Mouse (Mus musculus): ENCODE data around the gene Epb41l3. TPM values are rescaled to one million over a fixed set of nuclear protein-coding genes. Genes with fewer than 3 reads are reported as not detected.

Epb41l3 gene
- polyA plus RNA-seq, 1 experiment from 2014 or later: 91.8 TPM

GRCm38 (mm10) chr17:69076747-69077543 is 1.5 kb downstream of the Epb41l3 start:
- Histone ChIP-seq H3K4me3 (peak overlapping the region; percentile 67), H3K36me3 (no peaks in the 10 kb centered on the region), H3K4me1 (replicated peaks) (peaks cover 18% of the 10 kb centered on the region), H3K9me3 (no peaks in the 10 kb centered on the region), H3K4me2 (peak overlapping the region; percentile 94), H3K9ac (peak overlapping the region; percentile 62), H3K27ac (replicated peaks) (no peak overlapping the region), H3K27me3 (0 out of 2 replicates have a peak, but pooled peaks cover 11% of the 10 kb centered on the region)
- WGBS: 1% methylated on average over 25 of the region's 25 CpGs
- 0 out of 2 replicates have a peak, but pooled peaks have one; percentile 4 for ATAC-seq (ENCODE audit: low FRiP score, low read depth)

- peak overlapping the region; percentile 26 for H3K9ac ChIP-seq
- 0 out of 2 replicates have a peak, but pooled peaks cover 11% of the 10 kb centered on the region for H3K27me3 ChIP-seq
Measured at GRCm38 (mm10) chr17:69077544-69077920, 2.0 kb downstream of the Epb41l3 start.

GRCm38 (mm10) chr17:69082316-69082715 is 6.8 kb downstream of the Epb41l3 start:
- H3K27me3 ChIP-seq: 0 out of 2 replicates have a peak, but pooled peaks cover 11% of the 10 kb centered on the region
- no peaks in the 10 kb centered on the region for H3K9me3 ChIP-seq
- no peak overlapping the region for H3K9ac ChIP-seq
- H3K36me3 ChIP-seq: no peaks in the 10 kb centered on the region
- WGBS: 80% methylated on average over 7 of the region's 7 CpGs
- H3K4me2 ChIP-seq: no peak overlapping the region
- ATAC-seq (ENCODE audit: low FRiP score, low read depth): no peak
- H3K4me3 ChIP-seq: no peak overlapping the region
- H3K27ac ChIP-seq (replicated peaks): no peak overlapping the region
- peaks cover 3% of the 10 kb centered on the region for H3K4me1 ChIP-seq (replicated peaks)

More at GRCm38 (mm10) chr17:69077544-69077920, 2.0 kb downstream of the Epb41l3 start:
- H3K27ac ChIP-seq (replicated peaks): no peak overlapping the region
- H3K4me3 ChIP-seq: peak overlapping the region; percentile 67
- H3K36me3 ChIP-seq: no peaks in the 10 kb centered on the region
- ATAC-seq (ENCODE audit: low FRiP score, low read depth): no peak
- H3K9me3 ChIP-seq: no peaks in the 10 kb centered on the region
- peaks cover 18% of the 10 kb centered on the region for H3K4me1 ChIP-seq (replicated peaks)
- WGBS: 9% methylated on average over 11 of the region's 11 CpGs
- peak overlapping the region; percentile 94 for H3K4me2 ChIP-seq

- 90% methylated on average over 3 of the region's 3 CpGs for WGBS
- no peak overlapping the region for H3K4me3 ChIP-seq
Measured at GRCm38 (mm10) chr17:69091618-69092017, 16.1 kb downstream of the Epb41l3 start.

GRCm38 (mm10) chr17:69097068-69097467 is 21.6 kb downstream of the Epb41l3 start:
- no peak overlapping the region for H3K9ac ChIP-seq
- no peak for ATAC-seq (ENCODE audit: low FRiP score, low read depth)
- no peaks in the 10 kb centered on the region for H3K9me3 ChIP-seq
- no peak overlapping the region for H3K27ac ChIP-seq (replicated peaks)
- WGBS: 93% methylated on average over 4 of the region's 4 CpGs
- no peaks in the 10 kb centered on the region for H3K36me3 ChIP-seq
- H3K4me2 ChIP-seq: no peak overlapping the region
- H3K4me1 ChIP-seq (replicated peaks): no peaks in the 10 kb centered on the region
- H3K4me3 ChIP-seq: no peak overlapping the region
- no peaks in the 10 kb centered on the region for H3K27me3 ChIP-seq

More at GRCm38 (mm10) chr17:69091618-69092017, 16.1 kb downstream of the Epb41l3 start:
- Histone ChIP-seq H3K36me3 (no peaks in the 10 kb centered on the region), H3K4me2 (no peak overlapping the region), H3K9me3 (no peaks in the 10 kb centered on the region), H3K27me3 (no peaks in the 10 kb centered on the region), H3K27ac (replicated peaks) (no peak overlapping the region), H3K4me1 (replicated peaks) (no peaks in the 10 kb centered on the region), H3K9ac (no peak overlapping the region)
- ATAC-seq (ENCODE audit: low FRiP score, low read depth): no peak

- Histone ChIP-seq H3K4me1 (replicated peaks) (no peaks in the 10 kb centered on the region), H3K27ac (replicated peaks) (no peak overlapping the region), H3K9me3 (no peaks in the 10 kb centered on the region), H3K9ac (no peak overlapping the region), H3K36me3 (no peaks in the 10 kb centered on the region), H3K27me3 (no peaks in the 10 kb centered on the region), H3K4me2 (no peak overlapping the region), H3K4me3 (no peak overlapping the region)
- WGBS: 58% methylated on average over 7 of the region's 7 CpGs
- no peak for ATAC-seq (ENCODE audit: low FRiP score, low read depth)
Measured at GRCm38 (mm10) chr17:69097955-69098354, 22.5 kb downstream of the Epb41l3 start.

GRCm38 (mm10) chr17:69103326-69103725 is 27.8 kb downstream of the Epb41l3 start:
- Histone ChIP-seq H3K9ac (no peak overlapping the region), H3K4me1 (replicated peaks) (no peaks in the 10 kb centered on the region), H3K4me2 (no peak overlapping the region), H3K9me3 (no peaks in the 10 kb centered on the region), H3K36me3 (no peaks in the 10 kb centered on the region), H3K27me3 (no peaks in the 10 kb centered on the region), H3K4me3 (no peak overlapping the region), H3K27ac (replicated peaks) (no peak overlapping the region)
- no peak for ATAC-seq (ENCODE audit: low FRiP score, low read depth)
- WGBS: 52% methylated on average over 8 of the region's 8 CpGs

- Histone ChIP-seq H3K4me2 (no peak overlapping the region), H3K36me3 (no peaks in the 10 kb centered on the region), H3K4me3 (no peak overlapping the region), H3K27me3 (no peaks in the 10 kb centered on the region), H3K4me1 (replicated peaks) (no peaks in the 10 kb centered on the region), H3K9me3 (no peaks in the 10 kb centered on the region), H3K9ac (no peak overlapping the region), H3K27ac (replicated peaks) (no peak overlapping the region)
- ATAC-seq (ENCODE audit: low FRiP score, low read depth): no peak
- WGBS: 70% methylated on average over 14 of the region's 14 CpGs
Measured at GRCm38 (mm10) chr17:69105035-69105798, 29.7 kb downstream of the Epb41l3 start.

GRCm38 (mm10) chr17:69105799-69106401 is 30.4 kb downstream of the Epb41l3 start:
- ATAC-seq (ENCODE audit: low FRiP score, low read depth): no peak; the same call in 1 of the 2 replicates
- WGBS: 41% methylated on average over 5 of the region's 5 CpGs
- H3K4me1 ChIP-seq (replicated peaks): no peaks in the 10 kb centered on the region

GRCm38 (mm10) chr17:69109216-69109615 is 33.7 kb downstream of the Epb41l3 start:
- Histone ChIP-seq H3K4me2 (no peak overlapping the region), H3K4me1 (replicated peaks) (no peaks in the 10 kb centered on the region), H3K9ac (no peak overlapping the region), H3K27ac (replicated peaks) (no peak overlapping the region), H3K36me3 (no peaks in the 10 kb centered on the region), H3K4me3 (no peak overlapping the region), H3K9me3 (no peaks in the 10 kb centered on the region), H3K27me3 (no peaks in the 10 kb centered on the region)
- no peak for ATAC-seq (ENCODE audit: low FRiP score, low read depth)
- 56% methylated on average over 6 of the region's 6 CpGs for WGBS

More at GRCm38 (mm10) chr17:69105799-69106401, 30.4 kb downstream of the Epb41l3 start:
- Histone ChIP-seq H3K27me3 (no peaks in the 10 kb centered on the region), H3K36me3 (no peaks in the 10 kb centered on the region), H3K4me3 (no peak overlapping the region), H3K4me2 (no peak overlapping the region), H3K9ac (no peak overlapping the region), H3K27ac (replicated peaks) (no peak overlapping the region), H3K9me3 (no peaks in the 10 kb centered on the region)

GRCm38 (mm10) chr17:69112232-69112631 is 36.7 kb downstream of the Epb41l3 start:
- Histone ChIP-seq H3K27ac (replicated peaks) (no peak overlapping the region), H3K36me3 (no peaks in the 10 kb centered on the region), H3K9ac (no peak overlapping the region), H3K4me1 (replicated peaks) (no peaks in the 10 kb centered on the region), H3K9me3 (no peaks in the 10 kb centered on the region), H3K27me3 (no peaks in the 10 kb centered on the region), H3K4me3 (no peak overlapping the region), H3K4me2 (no peak overlapping the region)
- ATAC-seq (ENCODE audit: low FRiP score, low read depth): no peak
- WGBS: 52% methylated on average over 2 of the region's 2 CpGs

GRCm38 (mm10) chr17:69119183-69119582 is 43.7 kb downstream of the Epb41l3 start:
- 89% methylated on average over 8 of the region's 8 CpGs for WGBS
- Histone ChIP-seq H3K27me3 (no peaks in the 10 kb centered on the region), H3K9me3 (no peaks in the 10 kb centered on the region), H3K27ac (replicated peaks) (no peak overlapping the region), H3K4me3 (no peak overlapping the region), H3K4me1 (replicated peaks) (peaks cover 22% of the 10 kb centered on the region), H3K9ac (no peak overlapping the region), H3K36me3 (no peaks in the 10 kb centered on the region), H3K4me2 (no peak overlapping the region)
- ATAC-seq (ENCODE audit: low FRiP score, low read depth): no peak

All from hindbrain, embryonic 15.5 days (tissue).